ENCODE assay signal across 19 mouse cellular contexts in the genomic region with DNA sequence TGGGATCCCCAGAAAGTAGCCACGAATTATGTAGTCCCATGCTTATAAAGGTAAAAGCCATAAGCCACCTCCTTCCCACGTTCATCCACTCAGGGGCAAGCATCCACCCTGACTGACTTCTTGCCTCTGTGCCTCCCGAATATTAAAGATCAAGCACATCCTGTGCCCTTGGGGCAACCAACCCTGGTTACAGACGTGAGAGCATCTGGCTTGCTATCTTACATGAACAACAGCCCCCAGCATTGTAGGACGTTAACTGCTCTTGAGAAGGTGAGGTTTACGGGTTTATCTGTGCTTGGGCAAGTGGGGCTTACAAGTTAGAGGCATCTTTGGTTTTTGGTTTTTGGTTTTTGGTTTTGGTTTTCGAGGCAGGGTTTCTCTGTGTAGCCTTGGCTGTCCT. TPM values are rescaled to one million over a fixed set of nuclear protein-coding genes. Genes with fewer than 3 reads are reported as not detected.
DNase-seq lines count a peak whose midpoint lies in the region; ATAC-seq lines count a peak whose summit lies in the region.
"Had no signal": no experiment of that assay in that cellular context is flagged by ENCODE, and none has a peak within 500 bp of the region (broad histone marks: within the 10 kb centered on the region; RNA-seq: fewer than 3 reads in every experiment).

No protein-coding gene starts in this region.

- peak; percentile 40; the same call in 1 of the 2 replicates for ATAC-seq in megakaryocyte progenitor cell, adult 5-6 weeks (replicated peaks; ENCODE audit: poor library complexity)
- peak; percentile 69 for ATAC-seq in megakaryocyte-erythroid progenitor cell, adult 5-6 weeks (replicated peaks; ENCODE audit: low FRiP score, low TSS enrichment, poor library complexity, severe bottlenecking)
- ATAC-seq: activated CD4-positive, CD25-positive, alpha-beta regulatory T cell, adult 4 months; CD4-positive, CD25-positive, alpha-beta regulatory T cell, adult 4 months; Patski had no signal

- DNase-seq in heart, adult 11 months = peak; percentile 77
- no peak for DNase-seq in heart, adult 9 months (ENCODE audit: low spot score in 2 of 2)
- DNase-seq in lung, postnatal 10 days = no peak
- no peak for DNase-seq in adrenal gland, adult 8-10 months
- DNase-seq: adrenal gland, adult 2 months; adrenal gland, postnatal 10 days; adrenal gland, postnatal 14 days; adrenal gland, postnatal 25 days; adrenal gland, postnatal 36 days; B cell, adult 2 months; cerebellum, adult 11 months; cerebellum, adult 11-12 months; cerebellum, adult 18-20 months; cerebellum, adult 2 months had no signal

RNA-seq across cellular contexts. Expression of a gene that starts 23.7 kb away (rescaled TPM):
- total RNA-seq in megakaryocyte progenitor cell, adult 5-6 weeks (2015) = 8.4 and 12.9 TPM in 2 replicates
- 5.2 and 13.5 TPM in 2 replicates for total RNA-seq in megakaryocyte progenitor cell, adult 5-6 weeks (2017)
- 7.5 and 10.7 TPM in 2 replicates for total RNA-seq in megakaryocyte-erythroid progenitor cell, adult 5-6 weeks (2014; fragmentation: Nextera tagmentation)
- 9.5 and 10.0 TPM in 2 replicates for total RNA-seq in megakaryocyte-erythroid progenitor cell, adult 5-6 weeks (2017)
- 10 to 100 TPM; 64.5 to 93.8 (median 75.0) TPM for total RNA-seq in adrenal gland, adult 8-10 months (2022)

RNA-seq across cellular contexts. Expression of a gene that starts 58.2 kb away (rescaled TPM):
- 71.3 and 84.9 TPM in 2 replicates for total RNA-seq in megakaryocyte progenitor cell, adult 5-6 weeks (2015)
- 107 and 151 TPM in 2 replicates for total RNA-seq in megakaryocyte progenitor cell, adult 5-6 weeks (2017)
- 77.4 and 91.1 TPM in 2 replicates for total RNA-seq in megakaryocyte-erythroid progenitor cell, adult 5-6 weeks (2014; fragmentation: Nextera tagmentation)
- total RNA-seq in megakaryocyte-erythroid progenitor cell, adult 5-6 weeks (2017) = 138 and 179 TPM in 2 replicates
- 10 to 100 TPM; 14.8 to 20.5 (median 18.5) TPM for total RNA-seq in adrenal gland, adult 8-10 months (2022)

RNA-seq across cellular contexts. Expression of a gene that starts 58.6 kb away (rescaled TPM):
- total RNA-seq in megakaryocyte progenitor cell, adult 5-6 weeks (2015) = 11.4 and 13.2 TPM in 2 replicates
- total RNA-seq in megakaryocyte progenitor cell, adult 5-6 weeks (2017) = 5.4 and 9.9 TPM in 2 replicates
- 11.1 and 17.5 TPM in 2 replicates for total RNA-seq in megakaryocyte-erythroid progenitor cell, adult 5-6 weeks (2014; fragmentation: Nextera tagmentation)
- total RNA-seq in megakaryocyte-erythroid progenitor cell, adult 5-6 weeks (2017) = 15.7 and 19.0 TPM in 2 replicates
- total RNA-seq in adrenal gland, adult 8-10 months (2022) = 10 to 100 TPM in 3 of 4 experiments, 1 to 10 TPM in 1; 8.9 to 17.9 (median 15.9) TPM

Comparison
In these comparisons a context has a peak if more than half of its experiments do, and no peak if none do; other contexts are left out.
1. RNA of a gene that starts 23.7 kb away (total RNA-seq): 64.5 to 93.8 TPM in adrenal gland, adult 8-10 months; 5.2 to 13.5 TPM in megakaryocyte progenitor cell, adult 5-6 weeks and 7.5 to 10.7 TPM in megakaryocyte-erythroid progenitor cell, adult 5-6 weeks; every median in the first group is over 4 times any median in the second.